Mouse (Mus musculus) cortical plate, adult 2 months (tissue): Measurements from ENCODE around the gene Brinp2. TPM values are rescaled to one million over a fixed set of nuclear protein-coding genes. Genes with fewer than 3 reads are reported as not detected.

Experiments
- H3K27ac ChIP-seq: fragments of 200-500 bp; 2 replicates; pipeline ENCODE4 v1.5.1; 2012; ENCODE audit warnings: low read length, control low read depth, inconsistent platforms; ENCODE audit not compliant: insufficient read depth
- H3K4me1 ChIP-seq: fragments of 200-500 bp; 2 replicates; pipeline ENCODE4 v1.6.1; 2011; ENCODE audit warnings: low read length; ENCODE audit not compliant: control insufficient read depth, insufficient read depth
- H3K4me3 ChIP-seq: fragments of 200-500 bp; 2 replicates; pipeline ENCODE4 v1.5.1; 2011; ENCODE audit warnings: mild to moderate bottlenecking, low read length, control low read depth; ENCODE audit not compliant: insufficient read depth
- CTCF ChIP-seq: fragments of 200-500 bp; IDR thresholded peaks from 2 replicates; pipeline ENCODE4 v1.5.1; 2011; ENCODE audit warnings: mild to moderate bottlenecking, control low read depth, low read length; ENCODE audit not compliant: insufficient read depth; ENCODE audit errors: extremely low read depth
- POLR2A ChIP-seq: fragments of 200-500 bp; IDR thresholded peaks from 2 replicates; pipeline ENCODE4 v1.6.1; 2011; ENCODE audit warnings: mild to moderate bottlenecking, low read length, control low read depth; ENCODE audit not compliant: insufficient read depth; ENCODE audit errors: extremely low read depth
- polyA plus RNA-seq: library from polyadenylated mRNA; depleted of rRNA; stranded (reverse); fragments of >200 nt; gene quantifications from 2 replicates; pipeline ENCODE4 v1.2.3, GENCODE M21; 2012

Brinp2 gene
- polyA plus RNA-seq, 1 experiment: 62.2 TPM

DNA sequence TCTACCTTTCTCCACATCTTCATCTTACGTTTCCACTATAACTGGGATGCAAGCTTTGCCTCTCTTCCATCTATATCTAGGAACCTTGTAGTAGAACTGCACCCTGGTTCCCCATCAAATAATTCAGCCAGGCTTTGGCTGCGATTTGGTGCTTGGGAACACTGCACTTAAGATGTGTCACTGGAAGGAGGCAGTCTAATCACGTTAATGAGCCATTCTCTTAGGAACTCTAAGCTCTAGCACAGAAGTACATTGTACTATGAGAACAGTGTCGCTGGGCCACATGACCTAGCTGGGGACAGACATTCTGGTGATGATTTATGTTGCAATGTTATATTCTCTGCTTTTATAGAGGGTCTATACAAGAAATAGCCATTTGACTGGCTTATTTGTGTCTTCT lies 117.4 kb downstream of the Brinp2 start:
- no peak overlapping the region for H3K4me3 ChIP-seq
- TF ChIP-seq CTCF (0 out of 2 replicates have a peak, but pooled peaks have one; percentile 13), POLR2A (no peak)
- H3K4me1 ChIP-seq: no peaks in the 10 kb centered on the region
- H3K27ac ChIP-seq: no peak overlapping the region

DNA sequence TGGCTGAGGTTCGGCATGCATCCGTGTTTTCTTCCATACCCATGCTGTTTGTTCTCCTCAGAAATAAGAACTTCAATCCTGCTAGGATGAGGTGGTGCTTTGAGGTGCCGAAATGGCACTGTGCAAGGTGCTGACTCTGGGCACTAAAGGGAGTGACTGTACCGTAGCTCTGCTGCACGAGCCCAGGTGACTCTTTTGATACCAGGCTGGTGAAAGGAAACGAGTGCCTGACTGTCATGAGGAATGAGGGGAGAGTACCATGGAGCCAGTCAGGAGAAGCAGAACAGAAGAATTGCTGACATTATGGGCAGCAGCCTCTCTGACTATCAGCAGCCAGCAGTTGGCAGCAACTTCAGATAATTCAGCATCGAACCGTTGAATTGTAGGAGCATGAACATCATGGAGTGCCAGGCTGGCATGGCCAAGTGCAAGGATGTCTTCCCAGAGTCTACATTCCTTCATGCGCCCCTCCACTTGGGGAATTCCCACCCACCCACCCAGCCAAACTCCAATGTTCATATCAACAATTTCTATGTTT lies 127.4 kb downstream of the Brinp2 start:
- no peak for TF ChIP-seq POLR2A
- no peak for TF ChIP-seq CTCF
- H3K4me1 ChIP-seq: no peaks in the 10 kb centered on the region
- H3K4me3 ChIP-seq: no peak overlapping the region
- no peak overlapping the region for H3K27ac ChIP-seq

DNA sequence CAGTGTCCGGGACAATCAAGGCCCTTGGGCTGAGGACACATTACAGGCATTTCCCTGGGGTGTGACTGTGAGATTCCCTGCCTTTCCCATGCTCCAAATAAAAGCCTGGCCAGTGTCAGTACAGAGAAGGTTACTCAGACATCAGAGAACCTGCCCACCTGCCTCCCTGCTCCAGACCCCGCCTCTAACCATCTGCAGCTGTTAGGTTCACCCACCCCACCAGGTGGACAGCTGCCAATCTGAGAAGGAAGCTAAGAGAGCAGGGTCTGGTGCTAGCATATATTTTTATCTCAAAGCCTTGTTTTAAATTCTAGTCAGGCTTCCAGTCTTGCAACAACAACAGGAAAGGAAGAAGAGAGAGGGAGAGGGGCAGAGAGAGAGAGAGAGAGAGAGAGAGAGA lies 128.9 kb downstream of the Brinp2 start:
- H3K4me3 ChIP-seq: no peak overlapping the region
- TF ChIP-seq POLR2A (no peak), CTCF (no peak)
- no peak overlapping the region for H3K27ac ChIP-seq
- H3K4me1 ChIP-seq: no peaks in the 10 kb centered on the region

DNA sequence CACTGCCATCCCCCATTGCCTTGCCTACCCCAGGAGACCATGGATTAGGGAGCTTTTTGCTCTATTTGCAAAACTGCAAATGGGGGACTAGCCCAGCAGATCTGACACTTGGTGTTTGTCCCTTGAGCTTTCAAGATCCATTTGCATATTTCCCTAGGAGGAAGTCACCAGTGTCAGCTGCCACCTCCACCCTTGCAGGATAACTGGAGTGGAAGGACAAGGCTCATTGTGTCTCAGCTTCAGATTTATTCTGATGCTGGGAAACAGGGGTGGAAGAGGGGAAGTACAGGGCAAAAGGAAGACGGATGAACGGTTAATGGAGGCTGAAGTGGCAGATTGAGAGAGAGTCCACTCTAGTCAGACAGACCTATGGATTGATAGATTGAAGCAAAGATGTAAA lies 129.4 kb downstream of the Brinp2 start:
- TF ChIP-seq POLR2A (no peak), CTCF (no peak)
- Histone ChIP-seq H3K4me3 (no peak overlapping the region), H3K27ac (no peak overlapping the region), H3K4me1 (no peaks in the 10 kb centered on the region)

DNA sequence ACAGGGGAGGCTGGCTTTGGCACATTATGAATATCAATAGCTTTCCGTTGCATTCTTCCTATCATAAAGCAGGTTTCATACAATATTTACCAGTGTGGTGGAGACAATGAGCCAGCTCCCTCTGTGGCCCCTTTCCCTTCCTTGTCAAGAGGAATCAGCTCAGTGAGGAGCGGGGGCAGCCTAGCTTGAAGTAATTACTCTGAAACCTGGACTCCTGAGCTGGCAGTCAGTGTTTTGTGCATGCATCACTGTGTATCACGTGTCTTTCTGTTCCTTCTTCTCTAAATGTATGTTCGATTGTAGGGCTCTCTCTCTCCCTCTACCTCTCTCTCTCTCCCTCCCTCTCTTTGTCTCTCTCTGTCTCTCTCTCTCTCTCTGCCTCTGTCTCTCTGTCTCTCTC lies 135.1 kb downstream of the Brinp2 start:
- TF ChIP-seq POLR2A: no peak
- TF ChIP-seq CTCF: no peak
- Histone ChIP-seq H3K4me3 (no peak overlapping the region), H3K27ac (no peak overlapping the region), H3K4me1 (no peaks in the 10 kb centered on the region)

DNA sequence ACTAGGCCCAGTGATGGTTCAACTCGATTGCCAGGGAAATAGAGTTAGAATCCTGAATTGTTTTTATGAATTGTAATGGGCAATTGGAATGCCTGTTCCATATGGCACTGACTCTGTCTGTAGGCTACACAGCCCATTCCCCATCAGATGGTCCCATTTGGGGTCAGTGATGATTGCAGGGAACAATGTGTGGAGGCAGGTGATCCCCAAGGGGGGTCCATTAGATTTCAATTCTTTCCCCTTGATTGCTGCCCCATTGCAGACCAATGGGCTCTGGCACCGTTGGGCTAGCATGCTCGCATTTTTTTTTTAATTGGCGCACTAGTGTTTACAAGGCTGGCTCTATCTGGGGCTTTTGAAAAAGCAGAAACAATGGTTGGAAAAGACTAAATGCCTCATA lies 136.0 kb downstream of the Brinp2 start:
- TF ChIP-seq CTCF (no peak), POLR2A (no peak)
- Histone ChIP-seq H3K4me3 (no peak overlapping the region), H3K27ac (no peak overlapping the region), H3K4me1 (no peaks in the 10 kb centered on the region)

DNA sequence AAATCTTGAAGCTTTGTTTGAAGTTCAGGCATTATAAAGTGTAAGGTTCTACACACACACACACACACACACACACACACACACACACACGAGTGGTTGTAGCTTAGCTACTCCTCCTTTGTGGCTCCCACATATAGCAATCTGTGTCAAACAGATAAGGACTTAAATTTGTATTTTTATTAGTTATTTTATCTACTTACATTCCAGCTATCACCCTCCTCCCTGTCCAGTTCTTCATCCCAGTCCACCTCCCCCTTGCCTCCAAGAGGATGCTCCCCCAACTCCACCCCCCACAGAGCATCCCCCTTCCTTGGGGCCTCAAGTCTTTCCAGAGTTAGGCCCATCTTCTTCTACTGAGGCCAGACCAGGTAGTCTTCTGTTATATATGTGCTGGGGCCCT lies 137.4 kb downstream of the Brinp2 start:
- TF ChIP-seq CTCF (no peak), POLR2A (no peak)
- Histone ChIP-seq H3K4me1 (no peaks in the 10 kb centered on the region), H3K27ac (no peak overlapping the region), H3K4me3 (no peak overlapping the region)

DNA sequence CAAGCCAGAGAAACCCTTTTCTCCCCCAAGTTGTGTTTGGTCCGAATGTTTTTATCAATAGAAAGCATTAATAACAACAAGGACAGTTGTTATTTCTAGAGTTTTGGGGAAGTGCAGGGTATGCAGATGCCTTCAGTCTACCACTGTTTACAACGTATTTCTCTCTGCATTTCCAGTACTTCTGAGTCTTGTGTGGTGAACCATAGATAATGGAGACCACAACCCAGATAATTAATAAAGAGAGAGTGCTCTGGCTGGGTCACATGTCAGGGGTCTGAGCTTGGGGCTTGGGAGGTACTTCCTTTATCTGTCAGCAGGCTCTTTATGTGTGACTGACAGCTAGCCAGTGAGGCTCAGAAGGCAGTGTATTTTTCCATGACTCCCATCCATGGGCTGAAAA lies 137.8 kb downstream of the Brinp2 start:
- TF ChIP-seq POLR2A (no peak), CTCF (no peak)
- Histone ChIP-seq H3K4me3 (no peak overlapping the region), H3K4me1 (no peaks in the 10 kb centered on the region)

DNA sequence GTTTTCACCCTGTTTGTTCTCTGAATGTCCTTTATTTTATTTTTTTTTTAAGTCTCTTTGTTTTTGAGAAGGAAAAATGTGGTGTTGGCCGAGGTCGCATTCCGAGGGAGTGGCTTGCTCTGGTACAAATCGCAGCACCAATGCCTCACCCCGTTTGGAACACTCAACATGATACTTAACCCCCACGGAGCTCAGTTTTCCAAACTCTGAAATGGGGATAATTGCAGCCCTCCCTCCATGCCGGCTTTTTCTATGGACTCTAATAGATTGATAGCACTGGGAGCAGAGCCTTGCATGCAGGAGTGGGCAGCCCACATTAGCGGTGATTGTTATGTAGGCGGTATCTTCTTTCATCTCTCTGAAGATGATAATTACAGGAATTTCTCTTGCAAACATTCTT lies 140.5 kb downstream of the Brinp2 start:
- Histone ChIP-seq H3K27ac (no peak overlapping the region), H3K4me3 (no peak overlapping the region), H3K4me1 (no peaks in the 10 kb centered on the region)
- TF ChIP-seq CTCF (no peak), POLR2A (no peak)

More for the DNA sequence above, 137.8 kb downstream of the Brinp2 start:
- H3K27ac ChIP-seq: no peak overlapping the region

DNA sequence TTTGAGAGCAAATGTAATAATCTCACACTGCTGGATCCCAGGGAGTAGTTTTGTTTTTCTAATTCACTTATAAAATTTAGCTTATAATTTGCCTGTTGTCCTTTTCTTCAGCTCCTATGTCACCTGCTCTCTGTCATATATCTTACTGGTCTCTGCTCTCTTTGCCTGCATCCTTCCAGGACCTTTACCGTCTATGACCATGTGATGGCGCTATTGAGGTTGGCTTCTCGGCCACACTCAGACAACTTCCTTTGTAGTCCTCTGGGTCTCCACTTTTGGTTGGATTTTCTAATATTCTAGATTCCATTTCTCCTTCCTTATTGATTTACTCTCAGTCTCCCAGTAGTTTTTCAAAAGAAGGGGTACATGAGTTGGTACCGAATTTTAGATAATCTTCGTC lies 141.4 kb downstream of the Brinp2 start:
- no peak overlapping the region for H3K4me3 ChIP-seq
- no peak for TF ChIP-seq POLR2A
- peak; percentile 60 for TF ChIP-seq CTCF
- H3K27ac ChIP-seq: no peak overlapping the region
- no peaks in the 10 kb centered on the region for H3K4me1 ChIP-seq
